Mouse (Mus musculus): ENCODE measurements around the gene Pih1d3. TPM values are rescaled to one million over a fixed set of nuclear protein-coding genes. Genes with fewer than 3 reads are reported as not detected.

Pih1d3 gene
- polyA plus RNA-seq, 1 experiment from 2014 or later = not detected

- 93% methylated on average over 3 of the region's 3 CpGs for WGBS
- H3K27me3 ChIP-seq (replicated peaks; ENCODE audit: control insufficient read depth, insufficient read depth, low read length) = no peaks in the 10 kb centered on the region
- no peaks in the 10 kb centered on the region for H3K36me3 ChIP-seq (ENCODE audit: control insufficient read depth, insufficient read depth)
- no peaks in the 10 kb centered on the region for H3K4me1 ChIP-seq (replicated peaks; ENCODE audit: control insufficient read depth, insufficient read depth, low read length)
- no peak overlapping the region for H3K4me2 ChIP-seq (replicated peaks; ENCODE audit: low read depth)
- no peak overlapping the region for H3K4me3 ChIP-seq (ENCODE audit: low read depth, low read length)
- no peak overlapping the region for H3K27ac ChIP-seq (ENCODE audit: low read depth, low read length)
- no peak for TF ChIP-seq CTCF (IDR thresholded peaks at IDR 0.05; ENCODE audit: low read depth)
- H3K9me3 ChIP-seq (ENCODE audit: control insufficient read depth) = no peaks in the 10 kb centered on the region
- ATAC-seq = no peak
- no peak overlapping the region for H3K9ac ChIP-seq (ENCODE audit: low read depth, low read length)
These were observed 25.7 kb upstream of the Pih1d3 start for GRCm38 (mm10) chr1:31196959-31197358.

- Histone ChIP-seq H3K4me3 (ENCODE audit: low read depth, low read length) (no peak overlapping the region), H3K27ac (ENCODE audit: low read depth, low read length) (no peak overlapping the region), H3K4me2 (replicated peaks; ENCODE audit: low read depth) (no peak overlapping the region), H3K9me3 (ENCODE audit: control insufficient read depth) (no peaks in the 10 kb centered on the region), H3K9ac (ENCODE audit: low read depth, low read length) (no peak overlapping the region), H3K27me3 (replicated peaks; ENCODE audit: control insufficient read depth, insufficient read depth, low read length) (no peaks in the 10 kb centered on the region), H3K4me1 (replicated peaks; ENCODE audit: control insufficient read depth, insufficient read depth, low read length) (no peaks in the 10 kb centered on the region), H3K36me3 (ENCODE audit: control insufficient read depth, insufficient read depth) (no peaks in the 10 kb centered on the region)
- TF ChIP-seq CTCF (IDR thresholded peaks at IDR 0.05; ENCODE audit: low read depth) = no peak
- 86% methylated on average over 10 of the region's 10 CpGs for WGBS
- ATAC-seq = no peak
These were observed 18.9 kb upstream of the Pih1d3 start for GRCm38 (mm10) chr1:31203771-31204170.

GRCm38 (mm10) chr1:31205346-31205745 lies 17.3 kb upstream of the Pih1d3 start:
- no peaks in the 10 kb centered on the region for H3K36me3 ChIP-seq (ENCODE audit: control insufficient read depth, insufficient read depth)
- no peak overlapping the region for H3K4me3 ChIP-seq (ENCODE audit: low read depth, low read length)
- H3K27me3 ChIP-seq (replicated peaks; ENCODE audit: control insufficient read depth, insufficient read depth, low read length) = no peaks in the 10 kb centered on the region
- no peaks in the 10 kb centered on the region for H3K9me3 ChIP-seq (ENCODE audit: control insufficient read depth)
- H3K4me1 ChIP-seq (replicated peaks; ENCODE audit: control insufficient read depth, insufficient read depth, low read length) = no peaks in the 10 kb centered on the region
- no peak overlapping the region for H3K9ac ChIP-seq (ENCODE audit: low read depth, low read length)
- no peak for ATAC-seq
- H3K27ac ChIP-seq (ENCODE audit: low read depth, low read length) = no peak overlapping the region
- 78% methylated on average over 7 of the region's 7 CpGs for WGBS
- TF ChIP-seq CTCF (IDR thresholded peaks at IDR 0.05; ENCODE audit: low read depth) = no peak
- no peak overlapping the region for H3K4me2 ChIP-seq (replicated peaks; ENCODE audit: low read depth)

- ATAC-seq = no peak
- Histone ChIP-seq H3K27ac (ENCODE audit: low read depth, low read length) (no peak overlapping the region), H3K9ac (ENCODE audit: low read depth, low read length) (no peak overlapping the region), H3K27me3 (replicated peaks; ENCODE audit: control insufficient read depth, insufficient read depth, low read length) (no peaks in the 10 kb centered on the region), H3K4me3 (ENCODE audit: low read depth, low read length) (no peak overlapping the region), H3K4me2 (replicated peaks; ENCODE audit: low read depth) (no peak overlapping the region), H3K9me3 (ENCODE audit: control insufficient read depth) (no peaks in the 10 kb centered on the region), H3K36me3 (ENCODE audit: control insufficient read depth, insufficient read depth) (no peaks in the 10 kb centered on the region), H3K4me1 (replicated peaks; ENCODE audit: control insufficient read depth, insufficient read depth, low read length) (no peaks in the 10 kb centered on the region)
- no peak for TF ChIP-seq CTCF (IDR thresholded peaks at IDR 0.05; ENCODE audit: low read depth)
- WGBS = 75% methylated on average over 3 of the region's 3 CpGs
These were observed 16.9 kb upstream of the Pih1d3 start for GRCm38 (mm10) chr1:31205770-31206169.

GRCm38 (mm10) chr1:31210144-31210543 lies 12.5 kb upstream of the Pih1d3 start:
- no peaks in the 10 kb centered on the region for H3K9me3 ChIP-seq (ENCODE audit: control insufficient read depth)
- no peaks in the 10 kb centered on the region for H3K27me3 ChIP-seq (replicated peaks; ENCODE audit: control insufficient read depth, insufficient read depth, low read length)
- H3K4me1 ChIP-seq (replicated peaks; ENCODE audit: control insufficient read depth, insufficient read depth, low read length) = no peaks in the 10 kb centered on the region
- ATAC-seq = no peak
- WGBS = under 1% methylated on average over 5 of the region's 5 CpGs
- TF ChIP-seq CTCF (IDR thresholded peaks at IDR 0.05; ENCODE audit: low read depth) = peak; percentile 88
- H3K36me3 ChIP-seq (ENCODE audit: control insufficient read depth, insufficient read depth) = no peaks in the 10 kb centered on the region
- H3K9ac ChIP-seq (ENCODE audit: low read depth, low read length) = no peak overlapping the region
- no peak overlapping the region for H3K4me3 ChIP-seq (ENCODE audit: low read depth, low read length)
- no peak overlapping the region for H3K4me2 ChIP-seq (replicated peaks; ENCODE audit: low read depth)
- no peak overlapping the region for H3K27ac ChIP-seq (ENCODE audit: low read depth, low read length)

DNA sequence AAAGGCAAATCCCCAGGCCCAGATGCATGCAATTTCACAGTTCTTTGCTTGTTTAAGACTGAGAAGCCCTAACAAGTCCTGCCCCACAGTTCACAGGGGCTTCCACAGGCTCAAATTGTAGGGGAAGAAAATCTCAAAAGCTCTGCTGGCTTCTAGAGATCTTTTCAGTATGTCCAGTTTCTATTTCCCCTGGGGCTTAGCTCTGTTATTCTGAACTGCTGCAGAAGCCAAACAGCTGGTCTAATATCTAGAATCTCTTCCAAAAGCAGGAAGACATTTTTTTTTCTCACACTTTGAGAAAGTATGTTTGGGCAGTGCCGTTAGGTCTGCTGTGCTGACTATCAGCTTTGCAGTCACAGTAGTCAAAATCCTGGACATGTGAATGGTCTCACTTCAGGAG lies 7.8 kb upstream of the Pih1d3 start:
- Histone ChIP-seq H3K9ac (ENCODE audit: low read depth, low read length) (no peak overlapping the region), H3K4me2 (replicated peaks; ENCODE audit: low read depth) (no peak overlapping the region), H3K36me3 (ENCODE audit: control insufficient read depth, insufficient read depth) (no peaks in the 10 kb centered on the region), H3K4me1 (replicated peaks; ENCODE audit: control insufficient read depth, insufficient read depth, low read length) (no peaks in the 10 kb centered on the region), H3K9me3 (ENCODE audit: control insufficient read depth) (no peaks in the 10 kb centered on the region), H3K27ac (ENCODE audit: low read depth, low read length) (no peak overlapping the region), H3K27me3 (replicated peaks; ENCODE audit: control insufficient read depth, insufficient read depth, low read length) (no peaks in the 10 kb centered on the region), H3K4me3 (ENCODE audit: low read depth, low read length) (no peak overlapping the region)
- no peak for TF ChIP-seq CTCF (IDR thresholded peaks at IDR 0.05; ENCODE audit: low read depth)
- 67% methylated on average over 1 of the region's 1 CpGs for WGBS
- ATAC-seq = no peak

GRCm38 (mm10) chr1:31220599-31221250 lies 1.9 kb upstream of the Pih1d3 start:
- Histone ChIP-seq H3K27me3 (replicated peaks; ENCODE audit: control insufficient read depth, insufficient read depth, low read length) (no peaks in the 10 kb centered on the region), H3K36me3 (ENCODE audit: control insufficient read depth, insufficient read depth) (no peaks in the 10 kb centered on the region), H3K27ac (ENCODE audit: low read depth, low read length) (no peak overlapping the region), H3K9ac (ENCODE audit: low read depth, low read length) (no peak overlapping the region), H3K4me3 (ENCODE audit: low read depth, low read length) (no peak overlapping the region), H3K9me3 (ENCODE audit: control insufficient read depth) (no peaks in the 10 kb centered on the region), H3K4me2 (replicated peaks; ENCODE audit: low read depth) (no peak overlapping the region), H3K4me1 (replicated peaks; ENCODE audit: control insufficient read depth, insufficient read depth, low read length) (no peaks in the 10 kb centered on the region)
- TF ChIP-seq CTCF (IDR thresholded peaks at IDR 0.05; ENCODE audit: low read depth) = no peak
- no peak for ATAC-seq
- WGBS = 93% methylated on average over 4 of the region's 4 CpGs

Measured in intestine, postnatal 0 days (tissue).